Mouse (Mus musculus): ENCODE measurements around the gene Il1a. TPM values are rescaled to one million over a fixed set of nuclear protein-coding genes. Genes with fewer than 3 reads are reported as not detected.
A peak's percentile ranks its signal among the peaks of the same experiment; 100 is the strongest.

The Il1a gene
- polyA plus RNA-seq, 1 experiment: not detected

DNA sequence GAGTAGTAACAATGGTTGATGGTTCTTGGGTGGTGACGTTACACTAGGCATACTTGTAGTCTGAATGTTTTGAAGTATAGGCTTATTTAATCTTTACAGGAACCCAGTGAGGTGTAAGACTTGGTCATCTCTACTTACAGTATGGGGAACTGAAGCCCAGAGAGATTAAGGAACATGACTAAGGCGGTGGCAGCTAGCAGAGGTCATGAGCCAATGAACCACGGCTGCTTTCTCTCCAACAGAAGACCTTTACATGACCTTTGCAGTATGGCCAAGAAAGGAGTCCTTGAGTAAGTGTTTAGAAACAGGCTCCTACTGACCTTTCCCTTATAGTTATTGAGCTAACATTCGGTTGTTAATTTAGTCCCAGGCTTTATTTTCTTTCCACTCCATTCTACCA is 3.8 kb downstream of the Il1a start:
- no peak for TF ChIP-seq POLR2A (IDR thresholded peaks at IDR 0.05; ENCODE audit: insufficient read depth, low read length)
- TF ChIP-seq CTCF (IDR thresholded peaks at IDR 0.05; ENCODE audit: low read depth, low read length): no peak
- TF ChIP-seq EP300 (IDR thresholded peaks at IDR 0.05; ENCODE audit: insufficient read depth, low read depth, low read length): no peak

DNA sequence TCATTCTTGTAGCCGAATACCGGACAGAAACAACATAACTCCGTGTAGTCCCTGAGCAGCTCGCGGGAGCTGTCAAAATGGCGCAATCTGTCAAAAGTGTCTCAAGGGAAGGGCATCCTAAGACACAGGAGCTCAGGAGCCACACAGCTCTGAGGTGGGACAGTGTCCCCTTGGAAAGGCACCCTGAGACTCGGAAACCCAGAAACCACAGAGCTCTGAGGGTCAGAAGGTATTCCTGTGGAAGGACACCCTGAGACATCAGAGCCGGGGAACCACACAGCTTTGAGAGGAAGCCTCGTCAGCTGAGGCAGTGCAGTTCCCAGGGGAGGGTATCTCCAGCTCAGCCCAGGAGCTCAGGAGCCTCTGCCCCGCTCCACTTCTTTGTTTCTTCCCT is 12.2 kb downstream of the Il1a start:
- Histone ChIP-seq H3K4me3 (ENCODE audit: low read depth, low read length) (peak overlapping the region; percentile 65), H3K27ac (ENCODE audit: insufficient read depth, low read length) (no peak overlapping the region), H3K9ac (ENCODE audit: low read depth, poor library complexity, severe bottlenecking) (peak overlapping the region; percentile 12), H3K4me1 (ENCODE audit: control insufficient read depth, insufficient read depth, low read length) (no peaks in the 10 kb centered on the region), H3K36me3 (ENCODE audit: control insufficient read depth, insufficient read depth, low read length, poor library complexity, severe bottlenecking) (no peaks in the 10 kb centered on the region), H3K27me3 (ENCODE audit: control insufficient read depth, insufficient read depth, low read length, poor library complexity, severe bottlenecking) (no peaks in the 10 kb centered on the region), H3K9me3 (replicated peaks; ENCODE audit: control insufficient read depth, insufficient read depth, low read length, poor library complexity, severe bottlenecking) (no peaks in the 10 kb centered on the region)
- TF ChIP-seq POLR2A (IDR thresholded peaks at IDR 0.05; ENCODE audit: insufficient read depth, low read length): no peak
- TF ChIP-seq CTCF (IDR thresholded peaks at IDR 0.05; ENCODE audit: low read depth, low read length): no peak

More for the DNA sequence above, 3.8 kb downstream of the Il1a start:
- H3K4me1 ChIP-seq (ENCODE audit: control insufficient read depth, insufficient read depth, low read length): no peaks in the 10 kb centered on the region
- no peak overlapping the region for H3K9ac ChIP-seq (ENCODE audit: low read depth, poor library complexity, severe bottlenecking)
- H3K9me3 ChIP-seq (replicated peaks; ENCODE audit: control insufficient read depth, insufficient read depth, low read length, poor library complexity, severe bottlenecking): no peaks in the 10 kb centered on the region
- H3K27ac ChIP-seq (ENCODE audit: insufficient read depth, low read length): no peak overlapping the region
- H3K4me3 ChIP-seq (ENCODE audit: low read depth, low read length): no peak overlapping the region
- no peaks in the 10 kb centered on the region for H3K27me3 ChIP-seq (ENCODE audit: control insufficient read depth, insufficient read depth, low read length, poor library complexity, severe bottlenecking)
- no peaks in the 10 kb centered on the region for H3K36me3 ChIP-seq (ENCODE audit: control insufficient read depth, insufficient read depth, low read length, poor library complexity, severe bottlenecking)

- no peak for TF ChIP-seq EP300 (IDR thresholded peaks at IDR 0.05; ENCODE audit: insufficient read depth, low read depth, low read length)
- no peak for TF ChIP-seq CTCF (IDR thresholded peaks at IDR 0.05; ENCODE audit: low read depth, low read length)
- peak; percentile 60 for TF ChIP-seq POLR2A (IDR thresholded peaks at IDR 0.05; ENCODE audit: insufficient read depth, low read length)
- Histone ChIP-seq H3K4me1 (ENCODE audit: control insufficient read depth, insufficient read depth, low read length) (no peaks in the 10 kb centered on the region), H3K27ac (ENCODE audit: insufficient read depth, low read length) (no peak within 1 kb of the TSS; the same call in 1 of the 2 replicates), H3K4me3 (ENCODE audit: low read depth, low read length) (peak within 1 kb of the TSS; percentile 100), H3K27me3 (ENCODE audit: control insufficient read depth, insufficient read depth, low read length, poor library complexity, severe bottlenecking) (no peaks in the 10 kb centered on the region), H3K36me3 (ENCODE audit: control insufficient read depth, insufficient read depth, low read length, poor library complexity, severe bottlenecking) (no peaks in the 10 kb centered on the region), H3K9me3 (replicated peaks; ENCODE audit: control insufficient read depth, insufficient read depth, low read length, poor library complexity, severe bottlenecking) (no peaks in the 10 kb centered on the region), H3K9ac (ENCODE audit: low read depth, poor library complexity, severe bottlenecking) (peak within 1 kb of the TSS; percentile 78)
Measured at GRCm38 (mm10) chr2:129296671-129297588, 12.8 kb downstream of the Il1a start, which contains the start of gene Ckap2l. Ckap2l (minus strand) TSS chr2:129297212.

DNA sequence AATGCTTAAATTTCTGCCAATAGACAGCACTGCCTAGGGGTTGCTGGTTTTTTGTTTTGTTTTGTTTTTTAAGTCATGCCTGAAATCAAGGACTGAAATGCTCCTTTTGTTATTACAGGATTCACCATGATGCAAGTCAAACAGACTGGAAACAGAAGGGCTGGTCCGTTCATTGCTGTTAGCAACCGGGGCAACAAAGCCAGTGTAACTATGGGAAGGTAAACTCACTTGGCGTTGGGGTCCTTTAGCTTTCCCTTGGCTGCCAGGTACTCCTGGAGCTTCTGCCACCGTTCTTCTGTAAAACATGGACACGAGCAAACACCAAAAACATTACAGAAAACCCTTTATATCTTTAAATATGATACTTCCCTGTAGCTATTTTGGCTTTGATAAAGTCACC is 13.7 kb downstream of the Il1a start:
- Histone ChIP-seq H3K9ac (ENCODE audit: low read depth, poor library complexity, severe bottlenecking) (peak overlapping the region; percentile 78), H3K4me3 (ENCODE audit: low read depth, low read length) (peak overlapping the region; percentile 29), H3K27ac (ENCODE audit: insufficient read depth, low read length) (no peak overlapping the region), H3K27me3 (ENCODE audit: control insufficient read depth, insufficient read depth, low read length, poor library complexity, severe bottlenecking) (no peaks in the 10 kb centered on the region), H3K9me3 (replicated peaks; ENCODE audit: control insufficient read depth, insufficient read depth, low read length, poor library complexity, severe bottlenecking) (no peaks in the 10 kb centered on the region), H3K4me1 (ENCODE audit: control insufficient read depth, insufficient read depth, low read length) (no peaks in the 10 kb centered on the region), H3K36me3 (ENCODE audit: control insufficient read depth, insufficient read depth, low read length, poor library complexity, severe bottlenecking) (peaks cover under 1% of the 10 kb centered on the region; the same call in 1 of the 2 replicates)
- TF ChIP-seq EP300 (IDR thresholded peaks at IDR 0.05; ENCODE audit: insufficient read depth, low read depth, low read length) (no peak), POLR2A (IDR thresholded peaks at IDR 0.05; ENCODE audit: insufficient read depth, low read length) (no peak), CTCF (IDR thresholded peaks at IDR 0.05; ENCODE audit: low read depth, low read length) (no peak)

DNA sequence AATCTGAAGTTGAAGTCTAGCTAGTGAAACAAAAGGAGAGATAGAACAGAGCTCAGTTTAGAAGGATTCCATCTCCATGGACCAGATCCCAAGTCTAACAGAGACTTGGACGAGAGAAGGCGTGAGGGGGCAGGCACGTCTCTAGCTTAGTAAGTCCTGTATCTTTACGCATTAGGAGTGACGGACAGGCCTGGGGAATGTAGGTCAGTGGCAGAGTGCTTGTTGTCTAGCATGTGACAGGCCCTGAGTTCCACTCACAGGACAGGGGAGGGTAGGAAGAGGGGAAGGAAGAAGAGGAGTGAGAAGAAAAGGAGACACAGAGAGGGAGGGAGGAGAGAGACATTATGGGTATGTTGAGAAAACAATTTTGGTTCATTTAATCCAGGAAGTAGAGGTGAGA is 14.7 kb downstream of the Il1a start:
- Histone ChIP-seq H3K4me3 (ENCODE audit: low read depth, low read length) (no peak overlapping the region), H3K27ac (ENCODE audit: insufficient read depth, low read length) (no peak overlapping the region)

DNA sequence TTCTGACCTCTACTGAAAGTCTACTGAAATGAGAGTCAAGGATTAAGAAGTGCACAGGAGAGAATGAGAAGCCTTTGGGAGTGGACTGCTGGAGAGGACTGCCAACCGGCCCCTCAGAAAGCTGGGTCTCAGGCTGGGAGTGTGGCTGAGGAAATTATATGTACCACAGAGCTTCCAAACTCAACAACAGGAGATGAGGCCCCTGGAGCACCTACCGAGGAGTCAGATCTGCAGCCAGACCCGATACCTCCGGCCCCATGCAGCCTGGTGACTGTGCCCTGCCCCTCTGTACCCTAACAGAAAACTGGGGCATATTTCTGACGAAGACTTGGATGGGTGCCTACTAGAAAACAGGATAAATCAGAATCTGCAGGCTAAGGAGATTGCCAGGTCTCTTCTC is 35.9 kb downstream of the Il1a start:
- H3K27ac ChIP-seq (ENCODE audit: insufficient read depth, low read length): no peak overlapping the region
- TF ChIP-seq POLR2A (IDR thresholded peaks at IDR 0.05; ENCODE audit: insufficient read depth, low read length) (no peak), CTCF (IDR thresholded peaks at IDR 0.05; ENCODE audit: low read depth, low read length) (no peak), EP300 (IDR thresholded peaks at IDR 0.05; ENCODE audit: insufficient read depth, low read depth, low read length) (no peak)
- H3K4me3 ChIP-seq (ENCODE audit: low read depth, low read length): no peak overlapping the region
- no peaks in the 10 kb centered on the region for H3K9me3 ChIP-seq (replicated peaks; ENCODE audit: control insufficient read depth, insufficient read depth, low read length, poor library complexity, severe bottlenecking)
- no peak overlapping the region for H3K9ac ChIP-seq (ENCODE audit: low read depth, poor library complexity, severe bottlenecking)
- H3K4me1 ChIP-seq (ENCODE audit: control insufficient read depth, insufficient read depth, low read length): no peaks in the 10 kb centered on the region
- no peaks in the 10 kb centered on the region for H3K27me3 ChIP-seq (ENCODE audit: control insufficient read depth, insufficient read depth, low read length, poor library complexity, severe bottlenecking)
- H3K36me3 ChIP-seq (ENCODE audit: control insufficient read depth, insufficient read depth, low read length, poor library complexity, severe bottlenecking): peaks cover 40% of the 10 kb centered on the region

More for the DNA sequence above, 14.7 kb downstream of the Il1a start:
- H3K4me1 ChIP-seq (ENCODE audit: control insufficient read depth, insufficient read depth, low read length): no peaks in the 10 kb centered on the region
- H3K9me3 ChIP-seq (replicated peaks; ENCODE audit: control insufficient read depth, insufficient read depth, low read length, poor library complexity, severe bottlenecking): no peaks in the 10 kb centered on the region
- H3K36me3 ChIP-seq (ENCODE audit: control insufficient read depth, insufficient read depth, low read length, poor library complexity, severe bottlenecking): peaks cover 2% of the 10 kb centered on the region; the same call in 1 of the 2 replicates
- H3K27me3 ChIP-seq (ENCODE audit: control insufficient read depth, insufficient read depth, low read length, poor library complexity, severe bottlenecking): no peaks in the 10 kb centered on the region
- no peak overlapping the region for H3K9ac ChIP-seq (ENCODE audit: low read depth, poor library complexity, severe bottlenecking)
- TF ChIP-seq POLR2A (IDR thresholded peaks at IDR 0.05; ENCODE audit: insufficient read depth, low read length) (no peak), CTCF (IDR thresholded peaks at IDR 0.05; ENCODE audit: low read depth, low read length) (no peak), EP300 (IDR thresholded peaks at IDR 0.05; ENCODE audit: insufficient read depth, low read depth, low read length) (no peak)
